Mouse (Mus musculus) CD4-positive, CD25-positive, alpha-beta regulatory T cell, adult 4 months (primary cell): ENCODE results near the gene Ino80. TPM values are rescaled to one million over a fixed set of nuclear protein-coding genes. Genes with fewer than 3 reads are reported as not detected.

Source experiments
- ATAC-seq: one replicate; pipeline ENCODE4 v1.8.0; 2017
- polyA plus RNA-seq, 2 experiments: library from polyadenylated mRNA; unstranded; fragments of 100-300 nt; shearing (Covaris generic); gene quantifications; one replicate each; pipeline ENCODE4 v1.2.1; 2017

The Ino80 gene
- polyA plus RNA-seq, 2 experiments from 2014 or later = 8.0 to 9.3 TPM

- peak; percentile 74 for ATAC-seq
Observed at GRCm38 (mm10) chr2:119350555-119351486, 126.7 kb downstream of the Ino80 start, which contains the start of gene Chac1. Chac1 (plus strand) TSS chr2:119351229.

GRCm38 (mm10) chr2:119344537-119345138 is 132.8 kb downstream of the Ino80 start:
- ATAC-seq = no peak

- ATAC-seq = peak; percentile 91
Observed at GRCm38 (mm10) chr2:119337425-119338265, 139.8 kb downstream of the Ino80 start.

GRCm38 (mm10) chr2:119336470-119336869 is 141.0 kb downstream of the Ino80 start:
- ATAC-seq = no peak

- ATAC-seq = no peak
Observed at GRCm38 (mm10) chr2:119336002-119336401, 141.5 kb downstream of the Ino80 start.

GRCm38 (mm10) chr2:119335535-119335934 is 142.0 kb downstream of the Ino80 start:
- ATAC-seq = no peak

GRCm38 (mm10) chr2:119334964-119335525 is 142.4 kb downstream of the Ino80 start:
- no peak for ATAC-seq

GRCm38 (mm10) chr2:119334135-119334534 is 143.4 kb downstream of the Ino80 start:
- ATAC-seq = no peak

GRCm38 (mm10) chr2:119332177-119332661 is 145.3 kb downstream of the Ino80 start:
- ATAC-seq = no peak

GRCm38 (mm10) chr2:119330795-119331194 is 146.7 kb downstream of the Ino80 start:
- ATAC-seq = no peak

GRCm38 (mm10) chr2:119329123-119329817 is 148.2 kb downstream of the Ino80 start:
- ATAC-seq = no peak

- no peak for ATAC-seq
Observed at GRCm38 (mm10) chr2:119328546-119328945, 148.9 kb downstream of the Ino80 start.

GRCm38 (mm10) chr2:119327942-119328526 is 149.5 kb downstream of the Ino80 start:
- no peak for ATAC-seq

- no peak for ATAC-seq
Observed at GRCm38 (mm10) chr2:119327102-119327480, 150.4 kb downstream of the Ino80 start.

- ATAC-seq = peak; percentile 35
Observed at GRCm38 (mm10) chr2:119326161-119327101, 151.1 kb downstream of the Ino80 start.

GRCm38 (mm10) chr2:119325568-119326143 is 151.8 kb downstream of the Ino80 start, which contains the start of gene Dll4:
Dll4 (plus strand) TSS chr2:119325784.
- peak; percentile 42 for ATAC-seq

GRCm38 (mm10) chr2:119324576-119325318 is 152.7 kb downstream of the Ino80 start:
- ATAC-seq = no peak

GRCm38 (mm10) chr2:119323866-119324575 is 153.5 kb downstream of the Ino80 start:
- ATAC-seq = no peak
